Mouse (Mus musculus) activated CD4-positive, CD25-positive, alpha-beta regulatory T cell, adult 4 months (primary cell): Measurements from ENCODE around the gene Bola1. TPM values are rescaled to one million over a fixed set of nuclear protein-coding genes. Genes with fewer than 3 reads are reported as not detected.
"Not testable (repeated sequence)": the region's sequence is repeated elsewhere in the genome, so short reads cannot be mapped to it uniquely, and the experiment has no call there.

Experiments used
- ATAC-seq: one replicate; pipeline ENCODE4 v1.8.0; 2017
- polyA plus RNA-seq, 2 experiments: library from polyadenylated mRNA; unstranded; fragments of 100-300 nt; shearing (Covaris generic); gene quantifications; one replicate each; pipeline ENCODE4 v1.2.1; 2017

The Bola1 gene
- polyA plus RNA-seq, 2 experiments from 2014 or later, result 31.4 to 31.8 TPM

GRCm38 (mm10) chr3:96178902-96179301 lies 40.6 kb downstream of the Bola1 start:
- no peak for ATAC-seq

GRCm38 (mm10) chr3:96178427-96178826 lies 41.1 kb downstream of the Bola1 start:
- no peak for ATAC-seq

GRCm38 (mm10) chr3:96175251-96175650 lies 44.3 kb downstream of the Bola1 start:
- ATAC-seq, result no peak

- not testable (repeated sequence) for ATAC-seq
These were observed 45.5 kb downstream of the Bola1 start for GRCm38 (mm10) chr3:96174042-96174441.

GRCm38 (mm10) chr3:96173185-96173584 lies 46.3 kb downstream of the Bola1 start:
- ATAC-seq, result no peak

GRCm38 (mm10) chr3:96172197-96173178 lies 47.0 kb downstream of the Bola1 start, which contains the start of gene Sf3b4:
Gene Sf3b4, plus strand, starts transcription at chr3:96172332.
- peak; percentile 98 for ATAC-seq

- ATAC-seq, result peak; percentile 5
These were observed 47.8 kb downstream of the Bola1 start for GRCm38 (mm10) chr3:96171583-96172196.

- ATAC-seq, result no peak
These were observed 48.4 kb downstream of the Bola1 start for GRCm38 (mm10) chr3:96170976-96171545.

- ATAC-seq, result no peak
These were observed 49.2 kb downstream of the Bola1 start for GRCm38 (mm10) chr3:96170276-96170675.

- ATAC-seq, result no peak
These were observed 50.9 kb downstream of the Bola1 start for GRCm38 (mm10) chr3:96168466-96169158.

GRCm38 (mm10) chr3:96163040-96163439 lies 56.5 kb downstream of the Bola1 start:
- no peak for ATAC-seq

GRCm38 (mm10) chr3:96161869-96162840 lies 57.4 kb downstream of the Bola1 start, which contains the start of gene Mtmr11:
Gene Mtmr11, plus strand, starts transcription at chr3:96162004.
- peak; percentile 40 for ATAC-seq

GRCm38 (mm10) chr3:96160803-96161516 lies 58.5 kb downstream of the Bola1 start:
- ATAC-seq, result peak; percentile 62

- no peak for ATAC-seq
These were observed 59.2 kb downstream of the Bola1 start for GRCm38 (mm10) chr3:96160222-96160802.

GRCm38 (mm10) chr3:96159820-96160219 lies 59.7 kb downstream of the Bola1 start:
- ATAC-seq, result no peak

- ATAC-seq, result no peak
These were observed 64.0 kb downstream of the Bola1 start for GRCm38 (mm10) chr3:96155501-96155900.

GRCm38 (mm10) chr3:96152611-96153010 lies 66.9 kb downstream of the Bola1 start:
- no peak for ATAC-seq

- ATAC-seq, result no peak
These were observed 67.7 kb downstream of the Bola1 start for GRCm38 (mm10) chr3:96151836-96152235.

GRCm38 (mm10) chr3:96147950-96148349 lies 71.6 kb downstream of the Bola1 start:
- ATAC-seq, result peak; percentile 54
